Mouse (Mus musculus) midbrain, embryonic 12.5 days (tissue): Measurements from ENCODE around the gene Abhd5. TPM values are rescaled to one million over a fixed set of nuclear protein-coding genes. Genes with fewer than 3 reads are reported as not detected.
"Not testable (repeated sequence)": the region's sequence is repeated elsewhere in the genome, so short reads cannot be mapped to it uniquely, and the experiment has no call there.

Experiments used
- ATAC-seq: fragments of 200-750 bp; cut with Nextera tagmentation; 2 replicates; pipeline ENCODE4 v1.8.0; 2017; ENCODE audit warnings: low read depth, moderate TSS enrichment, moderate library complexity; ENCODE audit not compliant: low FRiP score
- H3K27ac ChIP-seq: fragments of 300-500 bp; sonication (generic); replicated peaks from 2 replicates; pipeline ENCODE4 v1.5.1; 2016; ENCODE audit warnings: mild to moderate bottlenecking
- H3K27me3 ChIP-seq: fragments of 300-500 bp; sonication (generic); 2 replicates; pipeline ENCODE4 v1.6.1; 2016; ENCODE audit warnings: mild to moderate bottlenecking
- H3K36me3 ChIP-seq: fragments of 300-500 bp; sonication (generic); 2 replicates; pipeline ENCODE4 v1.6.1; 2016
- H3K4me1 ChIP-seq: fragments of 300-500 bp; sonication (generic); 2 replicates; pipeline ENCODE4 v1.6.1; 2016
- H3K4me2 ChIP-seq: fragments of 300-500 bp; sonication (generic); replicated peaks from 2 replicates; pipeline ENCODE4 v1.6.1; 2016; ENCODE audit warnings: mild to moderate bottlenecking, moderate library complexity
- H3K4me3 ChIP-seq: fragments of 300-500 bp; sonication (generic); 2 replicates; pipeline ENCODE4 v1.5.1; 2016; ENCODE audit warnings: mild to moderate bottlenecking
- H3K9ac ChIP-seq: fragments of 300-500 bp; sonication (generic); replicated peaks from 2 replicates; pipeline ENCODE4 v1.6.1; 2016; ENCODE audit warnings: mild to moderate bottlenecking, moderate library complexity
- H3K9me3 ChIP-seq: fragments of 300-500 bp; sonication (generic); 2 replicates; pipeline ENCODE4 v1.6.1; 2016; ENCODE audit warnings: mild to moderate bottlenecking
- WGBS: fragments of 180-500 bp; shearing (Covaris S2); methylation state at CpG from one replicate; pipeline ENCODE4 v1.1.7; 2016; 5-methylcytosine and 5-hydroxymethylcytosine counted together
- polyA plus RNA-seq: library from polyadenylated mRNA; unstranded; fragments of >200 nt; fragmentation: Nextera tagmentation; extraction: Ambion mirVana; gene quantifications from 2 replicates; pipeline ENCODE4 v1.2.1, GENCODE M21; 2016

Abhd5 gene
- 17.8 and 19.5 TPM in 2 replicates for polyA plus RNA-seq

DNA sequence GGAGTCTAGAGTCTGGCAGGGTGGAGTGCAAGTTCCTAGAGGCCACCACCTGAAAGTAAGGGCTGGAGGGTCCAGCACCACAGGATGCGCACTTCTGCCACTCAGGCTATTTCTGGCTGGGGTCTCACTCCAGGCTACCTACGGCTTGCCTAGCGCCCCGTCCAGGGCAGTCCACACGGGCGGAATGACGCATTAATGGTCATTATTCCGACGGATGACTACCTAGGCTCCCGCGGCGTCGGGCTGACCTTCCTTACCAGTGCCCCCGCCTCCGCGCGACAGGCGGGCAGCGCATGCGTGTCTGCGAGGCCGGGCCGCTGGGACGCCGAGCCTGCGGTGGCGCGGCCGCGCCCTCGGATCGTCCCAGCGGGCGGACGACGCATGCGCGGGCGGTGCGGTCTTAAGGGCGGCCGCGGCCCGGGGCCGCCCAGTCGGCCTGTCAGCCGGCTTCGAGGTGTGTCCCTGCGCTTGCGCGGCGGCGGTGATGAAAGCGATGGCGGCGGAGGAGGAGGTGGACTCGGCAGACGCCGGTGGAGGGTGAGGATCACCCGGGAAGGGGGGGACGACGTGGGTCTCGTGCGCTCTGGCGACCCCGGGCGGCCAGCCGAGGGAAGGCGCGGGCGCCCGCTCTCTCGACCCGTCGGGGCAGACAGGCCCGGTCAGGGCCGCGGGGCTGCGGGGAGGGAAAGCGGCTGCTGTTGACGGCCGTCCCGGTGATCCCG is at the start of gene Abhd5:
Abhd5 (plus strand) TSS at position 306 of the 722 bp plus-strand sequence.
- WGBS = 1% methylated on average over 69 of the region's 84 CpGs
- peak; percentile 96 for ATAC-seq

GRCm38 (mm10) chr9:122305302-122305701 is 46.1 kb upstream of the Abhd5 start:
- H3K9ac ChIP-seq = no peak overlapping the region
- WGBS = 76% methylated on average over 3 of the region's 3 CpGs
- H3K9me3 ChIP-seq = no peaks in the 10 kb centered on the region

More for the DNA sequence above, at the start of gene Abhd5:
- Histone ChIP-seq H3K9ac (peak within 1 kb of the TSS; percentile 69), H3K36me3 (no peaks in the 10 kb centered on the region), H3K4me1 (0 out of 2 replicates have a peak, but pooled peaks cover 3% of the 10 kb centered on the region), H3K27ac (peak within 1 kb of the TSS; percentile 52), H3K4me3 (peak within 1 kb of the TSS; percentile 57), H3K4me2 (peak within 1 kb of the TSS; percentile 61), H3K9me3 (no peaks in the 10 kb centered on the region), H3K27me3 (peaks cover 7% of the 10 kb centered on the region; the same call in 1 of the 2 replicates)

GRCm38 (mm10) chr9:122309013-122309980 is 42.1 kb upstream of the Abhd5 start:
- Histone ChIP-seq H3K4me2 (no peak overlapping the region), H3K27me3 (no peaks in the 10 kb centered on the region), H3K36me3 (no peaks in the 10 kb centered on the region), H3K9ac (no peak overlapping the region), H3K4me3 (no peak overlapping the region), H3K4me1 (no peaks in the 10 kb centered on the region), H3K9me3 (no peaks in the 10 kb centered on the region), H3K27ac (no peak overlapping the region)
- 78% methylated on average over 14 of the region's 14 CpGs for WGBS
- ATAC-seq = no peak

More at GRCm38 (mm10) chr9:122305302-122305701, 46.1 kb upstream of the Abhd5 start:
- no peak for ATAC-seq
- no peaks in the 10 kb centered on the region for H3K4me1 ChIP-seq
- H3K4me3 ChIP-seq = no peak overlapping the region
- H3K4me2 ChIP-seq = no peak overlapping the region
- no peak overlapping the region for H3K27ac ChIP-seq
- no peaks in the 10 kb centered on the region for H3K36me3 ChIP-seq
- no peaks in the 10 kb centered on the region for H3K27me3 ChIP-seq

DNA sequence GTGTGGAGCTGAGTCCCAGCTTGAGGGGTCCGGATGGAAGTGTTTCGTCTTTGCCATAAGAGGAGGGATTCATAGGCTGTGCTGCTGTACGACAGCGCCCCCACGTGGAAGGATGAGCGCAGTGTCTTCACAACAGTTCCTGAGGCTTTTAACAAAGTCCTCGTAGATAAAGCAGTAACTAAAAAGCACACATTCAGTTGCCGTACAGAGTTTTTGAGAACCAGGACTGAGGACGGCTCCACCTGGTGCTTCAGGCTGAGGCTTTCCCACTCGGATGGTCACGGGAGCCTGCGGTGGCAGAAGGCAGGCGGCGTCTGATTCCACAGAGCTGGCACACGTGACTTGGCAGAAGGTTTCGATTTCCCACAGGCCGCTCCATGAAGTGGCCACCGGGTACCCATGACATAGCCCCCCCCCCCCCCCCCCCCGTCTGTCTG is 40.8 kb upstream of the Abhd5 start:
- Histone ChIP-seq H3K9me3 (no peaks in the 10 kb centered on the region), H3K27me3 (no peaks in the 10 kb centered on the region), H3K4me1 (0 out of 2 replicates have a peak, but pooled peaks cover 6% of the 10 kb centered on the region), H3K27ac (no peak overlapping the region), H3K9ac (peak overlapping the region; percentile 40), H3K36me3 (no peaks in the 10 kb centered on the region), H3K4me2 (peak overlapping the region; percentile 56), H3K4me3 (peak overlapping the region; percentile 40)
- WGBS = 5% methylated on average over 19 of the region's 19 CpGs
- ATAC-seq = peak; percentile 89

- Histone ChIP-seq H3K27ac (no peak overlapping the region), H3K4me2 (peak overlapping the region; percentile 56), H3K9me3 (no peaks in the 10 kb centered on the region), H3K36me3 (no peaks in the 10 kb centered on the region), H3K4me3 (peak overlapping the region; percentile 40), H3K9ac (peak overlapping the region; percentile 40; the same call in 1 of the 2 replicates), H3K4me1 (0 out of 2 replicates have a peak, but pooled peaks cover 6% of the 10 kb centered on the region), H3K27me3 (no peaks in the 10 kb centered on the region)
- peak; percentile 41; the same call in 1 of the 2 replicates for ATAC-seq
- 77% methylated on average over 7 of the region's 7 CpGs for WGBS
Observed at GRCm38 (mm10) chr9:122311051-122311760, 40.2 kb upstream of the Abhd5 start.

DNA sequence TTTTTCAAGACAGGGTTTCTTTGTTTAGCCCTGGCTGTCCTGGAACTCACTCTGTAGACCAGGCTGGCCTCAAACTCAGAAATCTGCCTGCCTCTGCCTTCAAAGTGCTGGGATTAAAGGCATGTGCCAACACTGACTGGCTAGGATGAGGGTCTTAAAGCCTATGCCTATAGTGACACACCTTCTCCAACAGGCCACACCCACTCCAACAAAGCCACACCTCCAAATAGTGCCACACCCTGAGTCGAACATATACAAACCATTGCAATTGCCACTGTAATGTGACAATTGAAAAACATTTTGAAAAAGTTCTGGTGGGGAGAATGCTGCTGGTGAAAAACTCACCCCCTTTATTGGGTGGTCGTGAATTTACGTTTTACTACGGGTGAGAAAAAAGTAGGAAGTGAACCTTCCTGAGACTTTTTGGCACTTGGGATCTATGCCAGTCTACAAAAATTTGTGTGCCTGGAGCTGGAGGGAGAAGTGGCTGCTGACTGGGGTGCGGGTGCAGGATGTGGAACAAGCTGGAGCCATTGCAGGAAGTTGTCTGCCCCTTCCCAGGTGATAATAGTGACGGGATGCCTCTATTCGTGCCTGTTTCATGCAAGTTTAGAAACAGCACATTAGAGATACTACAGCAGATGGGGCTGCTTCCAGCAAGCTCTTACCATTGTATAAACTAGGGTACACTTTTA is 39.0 kb upstream of the Abhd5 start:
- 87% methylated on average over 7 of the region's 7 CpGs for WGBS
- Histone ChIP-seq H3K4me1 (0 out of 2 replicates have a peak, but pooled peaks cover 6% of the 10 kb centered on the region), H3K4me3 (no peak overlapping the region), H3K36me3 (no peaks in the 10 kb centered on the region), H3K27ac (no peak overlapping the region), H3K4me2 (no peak overlapping the region), H3K27me3 (peaks cover 4% of the 10 kb centered on the region; the same call in 1 of the 2 replicates), H3K9ac (no peak overlapping the region), H3K9me3 (no peaks in the 10 kb centered on the region)
- no peak for ATAC-seq

DNA sequence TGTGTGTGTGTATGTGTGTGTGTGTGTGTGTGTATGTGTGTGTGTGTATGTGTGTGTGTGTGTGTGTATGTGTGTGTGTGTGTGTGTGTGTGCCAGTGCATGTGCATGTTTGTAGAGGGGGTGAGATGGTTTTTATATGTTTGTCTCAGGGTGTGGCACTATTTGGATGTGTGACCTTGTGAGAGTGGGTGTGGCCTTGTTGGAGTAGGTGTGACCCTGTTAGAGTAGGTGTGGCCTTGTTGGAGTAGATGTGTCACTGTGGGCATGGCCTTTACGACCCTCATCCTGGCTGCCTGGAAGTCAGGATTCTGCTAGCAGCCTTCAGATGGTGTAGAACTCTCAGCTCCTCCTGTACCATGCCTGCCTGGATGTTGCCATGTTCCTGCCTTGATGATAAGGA is 38.3 kb upstream of the Abhd5 start:
- H3K27me3 ChIP-seq, H3K27ac ChIP-seq, H3K36me3 ChIP-seq, H3K4me2 ChIP-seq, H3K4me3 ChIP-seq, H3K9me3 ChIP-seq, H3K4me1 ChIP-seq, H3K9ac ChIP-seq, ATAC-seq: not testable (repeated sequence)
- WGBS = 80% methylated on average over 1 of the region's 1 CpGs

- Histone ChIP-seq H3K36me3 (no peaks in the 10 kb centered on the region), H3K27ac (no peak overlapping the region), H3K4me1 (0 out of 2 replicates have a peak, but pooled peaks cover 6% of the 10 kb centered on the region), H3K4me3 (no peak overlapping the region), H3K9ac (no peak overlapping the region), H3K27me3 (peaks cover 6% of the 10 kb centered on the region; the same call in 1 of the 2 replicates), H3K9me3 (no peaks in the 10 kb centered on the region), H3K4me2 (no peak overlapping the region)
- 94% methylated on average over 6 of the region's 6 CpGs for WGBS
- no peak for ATAC-seq
Observed at GRCm38 (mm10) chr9:122314386-122314785, 37.0 kb upstream of the Abhd5 start.

DNA sequence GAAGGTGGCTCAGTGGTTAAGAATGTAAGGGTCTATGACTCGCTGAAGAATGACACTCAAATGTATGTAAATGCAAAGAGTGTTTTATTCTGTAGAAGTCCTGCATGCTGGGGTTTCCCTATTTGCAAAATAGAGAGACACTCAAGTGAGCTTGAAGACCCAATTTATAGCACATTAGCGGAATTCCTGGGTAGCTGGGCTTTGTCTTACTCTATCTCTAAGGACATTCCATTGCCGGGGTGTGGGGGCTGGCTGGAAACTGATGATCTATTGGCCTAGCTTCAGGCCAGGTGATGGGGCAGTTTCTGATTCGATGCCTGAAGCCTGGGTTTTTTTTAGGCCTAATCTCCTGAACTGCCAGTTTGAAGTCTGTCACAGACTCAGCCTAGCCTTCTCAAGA is 36.5 kb upstream of the Abhd5 start:
- no peak overlapping the region for H3K27ac ChIP-seq
- peaks cover 6% of the 10 kb centered on the region; the same call in 1 of the 2 replicates for H3K27me3 ChIP-seq
- H3K9me3 ChIP-seq = no peaks in the 10 kb centered on the region
- no peaks in the 10 kb centered on the region for H3K36me3 ChIP-seq
- H3K9ac ChIP-seq = no peak overlapping the region
- no peak overlapping the region for H3K4me2 ChIP-seq
- ATAC-seq = no peak
- 66% methylated on average over 4 of the region's 4 CpGs for WGBS
- H3K4me3 ChIP-seq = no peak overlapping the region
- 0 out of 2 replicates have a peak, but pooled peaks cover 6% of the 10 kb centered on the region for H3K4me1 ChIP-seq

GRCm38 (mm10) chr9:122315501-122315900 is 35.9 kb upstream of the Abhd5 start:
- Histone ChIP-seq H3K9me3 (no peaks in the 10 kb centered on the region), H3K9ac (no peak overlapping the region), H3K27me3 (peaks cover 6% of the 10 kb centered on the region; the same call in 1 of the 2 replicates), H3K4me1 (0 out of 2 replicates have a peak, but pooled peaks cover 6% of the 10 kb centered on the region), H3K36me3 (no peaks in the 10 kb centered on the region), H3K4me2 (no peak overlapping the region), H3K4me3 (no peak overlapping the region), H3K27ac (no peak overlapping the region)
- ATAC-seq = no peak
- 51% methylated on average over 11 of the region's 11 CpGs for WGBS

GRCm38 (mm10) chr9:122316562-122316961 is 34.8 kb upstream of the Abhd5 start:
- H3K36me3 ChIP-seq = no peaks in the 10 kb centered on the region
- no peak overlapping the region for H3K4me3 ChIP-seq
- H3K4me2 ChIP-seq = no peak overlapping the region
- H3K9ac ChIP-seq = no peak overlapping the region
- peaks cover 6% of the 10 kb centered on the region; the same call in 1 of the 2 replicates for H3K27me3 ChIP-seq
- 89% methylated on average over 7 of the region's 7 CpGs for WGBS
- no peaks in the 10 kb centered on the region for H3K9me3 ChIP-seq
- no peak for ATAC-seq
- H3K4me1 ChIP-seq = 0 out of 2 replicates have a peak, but pooled peaks cover 6% of the 10 kb centered on the region
- H3K27ac ChIP-seq = no peak overlapping the region
